Mouse (Mus musculus): ENCODE data around the gene Tubgcp6. TPM values are rescaled to one million over a fixed set of nuclear protein-coding genes. Genes with fewer than 3 reads are reported as not detected.

Gene Tubgcp6
- polyA plus RNA-seq, 1 experiment = 77.4 TPM

DNA sequence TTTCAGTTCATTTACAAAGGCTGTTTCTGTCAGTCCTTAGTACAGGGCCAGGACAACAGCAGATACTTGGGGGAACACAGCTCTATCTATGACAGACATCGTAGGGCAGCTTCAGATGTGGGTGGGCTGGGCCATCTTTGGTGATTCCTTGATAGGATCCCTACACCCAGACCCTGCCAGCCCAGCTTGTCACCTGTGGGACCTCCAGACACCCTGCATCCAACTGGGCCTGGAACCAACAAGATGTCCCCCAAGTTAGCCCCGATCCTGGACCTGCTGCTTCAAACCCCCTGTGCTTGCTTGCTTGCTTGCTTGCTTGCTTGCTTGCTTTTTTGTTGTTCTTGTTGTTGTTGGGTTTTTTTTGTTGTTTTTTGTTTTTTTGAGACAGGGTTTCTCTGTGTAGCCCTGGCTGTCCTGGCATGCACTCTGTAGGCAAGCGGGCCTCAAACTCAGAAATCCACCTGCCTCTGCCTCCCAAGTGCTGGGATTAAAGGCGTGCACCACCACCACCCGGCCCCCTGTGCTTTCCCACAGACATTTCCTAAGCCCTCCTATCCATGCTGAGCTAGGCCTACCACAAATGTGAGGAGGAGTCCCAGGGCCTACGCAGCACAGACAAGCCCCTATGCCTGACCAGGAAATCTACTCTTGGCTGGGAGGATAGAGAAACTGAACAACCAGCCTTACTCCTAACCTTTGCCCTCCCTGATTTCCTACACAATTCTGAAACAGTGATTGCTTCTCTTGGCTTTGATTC, 61.0 kb downstream of the Tubgcp6 start:
- DNase-seq = peak; percentile 20 to 29
- no peak for TF ChIP-seq CTCF (IDR thresholded peaks at IDR 0.05; ENCODE audit: borderline replicate concordance, insufficient read depth, low read depth, low read length)
- no peak for TF ChIP-seq POLR2A (IDR thresholded peaks at IDR 0.05; ENCODE audit: borderline replicate concordance, insufficient read depth, low read length)
- 80% methylated on average over 6 of the region's 6 CpGs for WGBS
- Histone ChIP-seq H3K27ac (ENCODE audit: insufficient read depth, low read length) (no peak overlapping the region), H3K4me3 (replicated peaks; ENCODE audit: insufficient read depth, low read depth, low read length) (no peak overlapping the region), H3K4me1 (ENCODE audit: control insufficient read depth, insufficient read depth, low read length) (peaks cover 51% of the 10 kb centered on the region), H3K27me3 (ENCODE audit: control insufficient read depth, insufficient read depth, low read length) (no peaks in the 10 kb centered on the region)

DNA sequence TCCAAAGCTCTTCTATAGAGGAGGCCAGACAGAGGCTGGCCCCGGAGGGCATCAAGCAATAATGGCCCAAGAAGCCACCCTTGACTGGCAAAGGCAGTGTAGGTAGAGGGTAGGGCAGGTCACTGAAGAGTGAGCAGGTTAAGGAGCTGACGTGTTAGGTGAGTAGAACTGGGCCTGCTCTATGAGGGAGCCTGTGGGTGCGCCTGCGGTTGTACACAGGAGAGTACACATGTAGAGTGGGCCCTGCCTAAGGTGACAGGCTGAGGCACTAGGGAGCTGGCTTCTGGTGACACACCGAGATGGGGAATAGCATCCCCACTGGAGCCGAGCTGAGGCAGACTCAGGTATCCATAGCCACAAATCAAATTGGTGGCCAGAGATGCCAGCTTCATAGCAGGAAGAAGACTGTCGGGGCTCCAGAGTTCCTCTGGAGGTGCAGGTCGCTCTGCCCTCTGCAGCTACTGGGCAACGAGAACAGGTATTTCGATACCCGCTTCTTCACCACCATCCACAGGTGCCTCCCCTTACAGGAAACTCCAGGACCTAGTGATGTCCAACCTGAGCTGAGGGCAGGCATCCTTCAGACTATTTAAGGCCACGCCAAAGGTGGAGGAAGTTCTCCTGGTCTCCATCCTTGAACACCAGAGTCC, 62.0 kb downstream of the Tubgcp6 start:
- peak overlapping the region; percentile 71 for H3K27ac ChIP-seq (ENCODE audit: insufficient read depth, low read length)
- DNase-seq = peak in 1 of 2 experiments; percentile 55

DNA sequence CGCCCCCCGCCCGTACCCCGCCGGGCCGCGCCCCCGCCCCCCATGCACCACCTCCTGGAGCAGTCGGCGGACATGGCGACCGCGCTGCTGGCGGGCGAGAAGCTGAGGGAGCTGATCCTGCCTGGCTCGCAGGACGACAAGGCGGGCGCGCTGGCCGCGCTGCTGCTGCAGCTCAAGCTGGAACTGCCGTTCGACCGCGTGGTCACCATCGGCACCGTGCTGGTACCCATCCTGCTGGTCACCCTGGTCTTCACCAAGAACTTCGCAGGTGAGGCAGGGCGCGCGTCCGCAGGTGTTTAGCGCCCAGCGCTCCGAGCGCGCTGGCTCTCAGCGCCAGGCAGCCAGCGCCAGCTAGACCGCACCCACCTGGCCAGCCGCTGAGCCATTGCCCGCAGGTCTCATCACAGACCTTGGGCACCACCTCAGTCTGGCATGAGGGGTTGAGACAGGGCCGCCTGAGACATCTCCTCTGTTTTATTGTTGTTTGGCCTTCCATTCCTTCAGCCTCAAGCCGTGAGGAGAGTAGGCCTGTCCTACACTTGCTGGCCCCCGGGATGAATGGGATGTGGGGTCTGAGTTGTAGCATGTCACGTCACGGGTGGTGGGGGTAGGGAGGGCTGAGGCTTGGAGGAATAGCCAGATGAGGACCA, 62.8 kb downstream of the Tubgcp6 start:
- WGBS = 2% methylated on average over 46 of the region's 48 CpGs

More for the DNA sequence above, 62.0 kb downstream of the Tubgcp6 start:
- TF ChIP-seq CTCF (IDR thresholded peaks at IDR 0.05; ENCODE audit: borderline replicate concordance, insufficient read depth, low read depth, low read length) = no peak
- no peak for TF ChIP-seq POLR2A (IDR thresholded peaks at IDR 0.05; ENCODE audit: borderline replicate concordance, insufficient read depth, low read length)
- no peaks in the 10 kb centered on the region for H3K27me3 ChIP-seq (ENCODE audit: control insufficient read depth, insufficient read depth, low read length)
- WGBS = 53% methylated on average over 12 of the region's 12 CpGs
- peak overlapping the region; percentile 72 for H3K4me3 ChIP-seq (replicated peaks; ENCODE audit: insufficient read depth, low read depth, low read length)
- peaks cover 44% of the 10 kb centered on the region for H3K4me1 ChIP-seq (ENCODE audit: control insufficient read depth, insufficient read depth, low read length)

DNA sequence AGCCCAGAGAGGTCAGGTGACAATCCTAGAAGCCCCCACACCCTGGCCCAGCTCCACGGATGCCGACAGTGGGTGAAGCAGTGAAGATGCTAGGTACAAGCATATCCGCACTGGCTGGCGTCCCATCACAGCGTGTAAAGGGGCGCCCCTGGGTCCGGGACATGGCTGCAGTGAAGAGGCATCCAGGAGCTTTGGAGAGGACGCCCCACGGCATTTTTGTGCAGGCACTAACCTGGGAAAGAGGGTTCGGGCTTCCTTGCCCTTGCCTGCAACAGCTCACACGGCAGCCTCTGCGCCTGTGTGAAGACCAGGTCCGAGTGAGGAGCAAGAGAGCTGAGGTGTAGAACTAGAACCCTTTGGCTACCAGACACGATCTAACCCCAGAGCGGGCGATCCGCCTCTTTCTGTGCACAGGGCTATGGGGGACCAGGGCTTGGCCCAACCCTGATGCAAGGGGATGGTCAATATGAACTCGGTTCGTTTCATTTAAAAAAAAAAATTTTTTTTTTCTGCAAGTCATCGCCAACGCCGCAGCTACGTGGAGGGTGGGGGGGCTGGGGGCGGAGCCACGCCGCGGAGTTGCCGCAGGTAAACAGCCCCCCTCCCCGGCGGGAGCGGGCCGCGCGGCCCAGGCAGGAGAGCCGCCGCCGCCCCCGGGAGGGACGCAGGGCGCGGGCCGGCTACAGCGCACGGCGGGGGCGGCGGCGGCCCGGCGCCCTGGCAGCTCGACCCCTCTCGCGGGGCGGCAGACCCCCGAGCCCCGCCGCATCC, 63.6 kb downstream of the Tubgcp6 start, which contains the start of gene Panx2:
TSS of gene Panx2 (plus strand) at position 574 of the 771 bp plus-strand sequence.
- Histone ChIP-seq H3K27me3 (ENCODE audit: control insufficient read depth, insufficient read depth, low read length) (no peaks in the 10 kb centered on the region), H3K4me3 (replicated peaks; ENCODE audit: insufficient read depth, low read depth, low read length) (peak within 1 kb of the TSS; percentile 72), H3K27ac (ENCODE audit: insufficient read depth, low read length) (peak within 1 kb of the TSS; percentile 71), H3K4me1 (ENCODE audit: control insufficient read depth, insufficient read depth, low read length) (peaks cover 32% of the 10 kb centered on the region)
- peak; percentile 68 to 80 for DNase-seq
- TF ChIP-seq POLR2A (IDR thresholded peaks at IDR 0.05; ENCODE audit: borderline replicate concordance, insufficient read depth, low read length) (peak; percentile 60; the same call in 1 of the 2 replicates), CTCF (IDR thresholded peaks at IDR 0.05; ENCODE audit: borderline replicate concordance, insufficient read depth, low read depth, low read length) (no peak)
- WGBS = under 1% methylated on average over 57 of the region's 57 CpGs

More for the DNA sequence above, 62.8 kb downstream of the Tubgcp6 start:
- peak; percentile 66 to 79 for DNase-seq
- Histone ChIP-seq H3K27me3 (ENCODE audit: control insufficient read depth, insufficient read depth, low read length) (no peaks in the 10 kb centered on the region), H3K4me1 (ENCODE audit: control insufficient read depth, insufficient read depth, low read length) (peaks cover 37% of the 10 kb centered on the region), H3K4me3 (replicated peaks; ENCODE audit: insufficient read depth, low read depth, low read length) (peak overlapping the region; percentile 72), H3K27ac (ENCODE audit: insufficient read depth, low read length) (peak overlapping the region; percentile 71)
- no peak; the same call in 1 of the 2 replicates for TF ChIP-seq POLR2A (IDR thresholded peaks at IDR 0.05; ENCODE audit: borderline replicate concordance, insufficient read depth, low read length)
- no peak for TF ChIP-seq CTCF (IDR thresholded peaks at IDR 0.05; ENCODE audit: borderline replicate concordance, insufficient read depth, low read depth, low read length)

DNA sequence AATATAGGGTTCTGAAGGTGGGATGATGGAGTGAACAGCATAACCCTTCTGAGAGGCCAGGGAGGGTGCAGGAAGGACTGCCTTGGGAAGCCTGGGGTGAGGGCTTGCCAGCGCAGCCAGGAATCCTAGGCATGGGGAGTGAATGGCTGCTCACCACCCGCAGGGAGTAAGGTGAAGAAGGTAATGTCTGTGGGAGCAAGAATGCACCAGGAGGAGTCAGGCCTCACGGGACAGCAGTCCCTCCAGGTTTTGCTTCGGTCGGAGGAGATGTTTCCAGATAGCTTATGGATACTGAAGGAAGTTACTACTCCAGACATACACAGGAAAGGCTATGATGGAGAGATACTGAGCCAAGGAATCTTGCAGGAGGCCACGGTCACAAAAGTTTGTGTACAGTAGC, 64.2 kb downstream of the Tubgcp6 start:
- peak in 1 of 2 experiments; percentile 29 for DNase-seq
- TF ChIP-seq POLR2A (IDR thresholded peaks at IDR 0.05; ENCODE audit: borderline replicate concordance, insufficient read depth, low read length) = no peak
- no peak for TF ChIP-seq CTCF (IDR thresholded peaks at IDR 0.05; ENCODE audit: borderline replicate concordance, insufficient read depth, low read depth, low read length)
- Histone ChIP-seq H3K4me1 (ENCODE audit: control insufficient read depth, insufficient read depth, low read length) (peaks cover 26% of the 10 kb centered on the region), H3K4me3 (replicated peaks; ENCODE audit: insufficient read depth, low read depth, low read length) (peak overlapping the region; percentile 72), H3K27ac (ENCODE audit: insufficient read depth, low read length) (peak overlapping the region; percentile 54), H3K27me3 (ENCODE audit: control insufficient read depth, insufficient read depth, low read length) (no peaks in the 10 kb centered on the region)
- WGBS = 33% methylated on average over 6 of the region's 6 CpGs

DNA sequence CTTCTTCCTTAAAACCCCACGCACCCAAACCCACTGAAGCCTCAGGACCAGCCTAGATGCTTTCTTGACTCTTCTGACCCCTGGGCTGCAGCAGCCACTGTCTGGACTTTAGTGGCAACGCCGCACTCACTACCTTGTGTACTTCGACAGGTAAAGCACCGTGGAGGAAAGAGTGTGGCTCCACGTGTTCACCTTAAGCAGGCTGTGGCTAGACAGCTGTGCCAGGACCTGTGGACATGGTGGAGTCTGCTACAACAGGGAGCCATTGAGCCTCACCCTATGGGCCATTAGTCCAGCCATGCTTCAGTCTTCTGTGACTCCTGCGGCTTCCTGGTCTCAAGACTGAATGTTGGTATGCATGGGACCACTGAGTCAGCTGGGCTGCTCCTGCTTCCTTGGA, 68.2 kb downstream of the Tubgcp6 start:
- TF ChIP-seq CTCF (IDR thresholded peaks at IDR 0.05; ENCODE audit: borderline replicate concordance, insufficient read depth, low read depth, low read length) = no peak
- no peak for TF ChIP-seq POLR2A (IDR thresholded peaks at IDR 0.05; ENCODE audit: borderline replicate concordance, insufficient read depth, low read length)
- no peak overlapping the region for H3K4me3 ChIP-seq (replicated peaks; ENCODE audit: insufficient read depth, low read depth, low read length)
- DNase-seq = no peak
- 89% methylated on average over 7 of the region's 7 CpGs for WGBS
- no peaks in the 10 kb centered on the region for H3K27me3 ChIP-seq (ENCODE audit: control insufficient read depth, insufficient read depth, low read length)
- peaks cover 3% of the 10 kb centered on the region for H3K4me1 ChIP-seq (ENCODE audit: control insufficient read depth, insufficient read depth, low read length)
- H3K27ac ChIP-seq (ENCODE audit: insufficient read depth, low read length) = no peak overlapping the region

Other genes with a start within 250 kb of the Tubgcp6 start
- gene Ttll8, start 168.7 kb downstream of the Tubgcp6 start, polyA plus RNA-seq (2012; rRNA removed) = 1.4 and 1.6 TPM in 2 replicates
- gene Mlc1, start 144.1 kb downstream of the Tubgcp6 start, polyA plus RNA-seq (2012; rRNA removed) = 141 and 145 TPM in 2 replicates
- gene Mov10l1, start 140.2 kb downstream of the Tubgcp6 start, polyA plus RNA-seq (2012; rRNA removed) = 0.02 TPM in 1 of 2 replicates, not detected in the other
- 134 and 155 TPM in 2 replicates for gene Panx2, start 63.4 kb downstream of the Tubgcp6 start, polyA plus RNA-seq (2012; rRNA removed)
- gene Trabd, start 48.0 kb downstream of the Tubgcp6 start, polyA plus RNA-seq (2012; rRNA removed) = 52.5 and 56.4 TPM in 2 replicates
- 58.1 and 65.6 TPM in 2 replicates for gene Selenoo, start 34.0 kb downstream of the Tubgcp6 start, polyA plus RNA-seq (2012; rRNA removed)
- 31.4 and 36.3 TPM in 2 replicates for gene Hdac10, start 5.6 kb upstream of the Tubgcp6 start, polyA plus RNA-seq (2012; rRNA removed)
- gene Mapk12, start 17.6 kb upstream of the Tubgcp6 start, polyA plus RNA-seq (2012; rRNA removed) = 112 and 128 TPM in 2 replicates
- 58.1 and 64.1 TPM in 2 replicates for gene Mapk11, start 26.5 kb upstream of the Tubgcp6 start, polyA plus RNA-seq (2012; rRNA removed)
- 127 and 141 TPM in 2 replicates for gene Plxnb2, start 57.7 kb upstream of the Tubgcp6 start, polyA plus RNA-seq (2012; rRNA removed)
- 156 and 165 TPM in 2 replicates for gene Dennd6b, start 73.4 kb upstream of the Tubgcp6 start, polyA plus RNA-seq (2012; rRNA removed)
- gene Ppp6r2, start 88.4 kb upstream of the Tubgcp6 start, polyA plus RNA-seq (2012; rRNA removed) = 240 and 262 TPM in 2 replicates
- gene Sbf1, start 192.2 kb upstream of the Tubgcp6 start, polyA plus RNA-seq (2012; rRNA removed) = 321 and 324 TPM in 2 replicates
- not detected in 2 replicates for gene Adm2, start 199.6 kb upstream of the Tubgcp6 start, polyA plus RNA-seq (2012; rRNA removed)
- not detected in 2 replicates for gene Miox, start 211.3 kb upstream of the Tubgcp6 start, polyA plus RNA-seq (2012; rRNA removed)
- gene Lmf2, start 232.5 kb upstream of the Tubgcp6 start, polyA plus RNA-seq (2012; rRNA removed) = 21.0 and 21.1 TPM in 2 replicates
- 134 and 137 TPM in 2 replicates for gene Ncaph2, start 232.6 kb upstream of the Tubgcp6 start, polyA plus RNA-seq (2012; rRNA removed)

Data from cerebellum, adult 2 months (tissue).